Comparison of ENCODE assay signal across 25 mouse cellular contexts in genomic region chr13:24157560-24158011, GRCm38 (mm10).
A peak's percentile ranks its signal among the peaks of the same experiment; 100 is the strongest.
DNase-seq lines count a peak whose midpoint lies in the region; ATAC-seq lines count a peak whose summit lies in the region.
"Had no signal": no experiment of that assay in that cellular context is flagged by ENCODE, and none has a peak within 500 bp of the region (broad histone marks: within the 10 kb centered on the region; RNA-seq: fewer than 3 reads in every experiment).

No protein-coding gene starts in this region.

- no peak overlapping the region for H3K9ac ChIP-seq in forebrain, embryonic 14.5 days (ENCODE audit: low read length)
- H3K9ac ChIP-seq in midbrain, embryonic 11.5 days (ENCODE audit: low read length) = no peak overlapping the region
- H3K9ac ChIP-seq in midbrain, embryonic 16.5 days (ENCODE audit: low read depth, low read length) = no peak overlapping the region
- H3K9ac ChIP-seq: heart, embryonic 13.5 days had no signal

- no peak overlapping the region for H3K4me2 ChIP-seq in forebrain, embryonic 14.5 days (ENCODE audit: low read length)
- H3K4me2 ChIP-seq in midbrain, embryonic 11.5 days = no peak overlapping the region
- no peak overlapping the region for H3K4me2 ChIP-seq in midbrain, embryonic 16.5 days (ENCODE audit: low read length)
- H3K4me2 ChIP-seq: heart, embryonic 13.5 days had no signal

- no peak overlapping the region for H3K4me3 ChIP-seq in forebrain, embryonic 14.5 days (ENCODE audit: low read depth, low read length)
- H3K4me3 ChIP-seq in forebrain, embryonic 10.5 days = no peak overlapping the region
- no peak overlapping the region for H3K4me3 ChIP-seq in midbrain, embryonic 11.5 days (ENCODE audit: low read depth, low read length)
- no peak overlapping the region for H3K4me3 ChIP-seq in midbrain, embryonic 16.5 days (ENCODE audit: low read depth, low read length)
- H3K4me3 ChIP-seq: heart, embryonic 13.5 days; midbrain, embryonic 10.5 days had no signal

- peak; percentile 73 for DNase-seq in forebrain, embryonic 14.5 days (ENCODE audit: low spot score)
- no peak for DNase-seq in forebrain, embryonic 10.5 days (ENCODE audit: extremely low spot score, low spot score)
- DNase-seq in layer of hippocampus, postnatal 14 days (ENCODE audit: low spot score in 2 of 2) = peak; percentile 26 to 39
- no peak for DNase-seq in layer of hippocampus, adult 9-10 months (ENCODE audit: low spot score)
- DNase-seq in midbrain, embryonic 11.5 days (ENCODE audit: low spot score, missing footprints) = peak; percentile 59
- no peak for DNase-seq in B cell, adult 2 months
- DNase-seq in cerebellum, postnatal 14 days = no peak
- DNase-seq: adrenal gland, postnatal 14 days; cerebellum, adult 11 months; cerebellum, adult 9-11 months; gastrocnemius, postnatal 14 days; heart, adult 18-20 months; heart, postnatal 14 days; kidney, adult 9 months; kidney, postnatal 14 days; lung, adult 18-20 months; lung, postnatal 10 days; right cerebral cortex, postnatal 14 days had no signal

- H3K27me3 ChIP-seq in forebrain, embryonic 14.5 days (replicated peaks; ENCODE audit: control insufficient read depth, insufficient read depth, low read length) = no peaks in the 10 kb centered on the region
- H3K27me3 ChIP-seq in forebrain, embryonic 10.5 days (ENCODE audit: poor library complexity, severe bottlenecking) = no peaks in the 10 kb centered on the region
- no peaks in the 10 kb centered on the region for H3K27me3 ChIP-seq in midbrain, embryonic 11.5 days (ENCODE audit: control insufficient read depth, insufficient read depth, low read length)
- no peaks in the 10 kb centered on the region for H3K27me3 ChIP-seq in midbrain, embryonic 16.5 days (ENCODE audit: control insufficient read depth, insufficient read depth, low read depth, low read length)

- WGBS in forebrain, embryonic 14.5 days = 67% methylated on average over 10 of the region's 10 CpGs
- 89% methylated on average over 10 of the region's 10 CpGs for WGBS in forebrain, embryonic 10.5 days
- WGBS in midbrain, embryonic 11.5 days = 93% methylated on average over 10 of the region's 10 CpGs
- 89% methylated on average over 10 of the region's 10 CpGs for WGBS in midbrain, embryonic 16.5 days

- H3K4me1 ChIP-seq in forebrain, embryonic 14.5 days (ENCODE audit: control insufficient read depth, insufficient read depth, low read length) = 0 out of 2 replicates have a peak, but pooled peaks cover under 1% of the 10 kb centered on the region
- H3K4me1 ChIP-seq in forebrain, embryonic 10.5 days = peaks cover 13% of the 10 kb centered on the region
- H3K4me1 ChIP-seq in midbrain, embryonic 11.5 days (ENCODE audit: control insufficient read depth, insufficient read depth, low read length) = no peaks in the 10 kb centered on the region
- peaks cover 6% of the 10 kb centered on the region for H3K4me1 ChIP-seq in midbrain, embryonic 16.5 days (ENCODE audit: control insufficient read depth, insufficient read depth, low read length)

- no peaks in the 10 kb centered on the region for H3K36me3 ChIP-seq in forebrain, embryonic 14.5 days (ENCODE audit: control insufficient read depth, insufficient read depth, low read length)
- H3K36me3 ChIP-seq in forebrain, embryonic 10.5 days (replicated peaks) = no peaks in the 10 kb centered on the region
- no peaks in the 10 kb centered on the region for H3K36me3 ChIP-seq in midbrain, embryonic 11.5 days (ENCODE audit: control insufficient read depth, insufficient read depth, low read length)
- no peaks in the 10 kb centered on the region for H3K36me3 ChIP-seq in midbrain, embryonic 16.5 days (ENCODE audit: control insufficient read depth, insufficient read depth, low read length)
- H3K36me3 ChIP-seq: heart, embryonic 13.5 days; midbrain, embryonic 10.5 days had no signal

- no peaks in the 10 kb centered on the region for H3K9me3 ChIP-seq in forebrain, embryonic 14.5 days (replicated peaks; ENCODE audit: control insufficient read depth, low read length)
- no peaks in the 10 kb centered on the region for H3K9me3 ChIP-seq in forebrain, embryonic 10.5 days
- H3K9me3 ChIP-seq in midbrain, embryonic 11.5 days (ENCODE audit: control insufficient read depth, low read length) = no peaks in the 10 kb centered on the region
- H3K9me3 ChIP-seq in midbrain, embryonic 16.5 days (replicated peaks; ENCODE audit: control insufficient read depth, low read length, poor library complexity, severe bottlenecking) = no peaks in the 10 kb centered on the region
- H3K9me3 ChIP-seq: midbrain, embryonic 10.5 days had no signal

- ATAC-seq in forebrain, embryonic 14.5 days = peak; percentile 88; the same call in 1 of the 2 replicates
- no peak for ATAC-seq in midbrain, embryonic 11.5 days (ENCODE audit: low FRiP score)
- ATAC-seq in midbrain, embryonic 16.5 days = no peak
- ATAC-seq: CD4-positive, CD25-positive, alpha-beta regulatory T cell, adult 4 months; hindbrain, postnatal 0 days; intestine, embryonic 16.5 days had no signal

- no peak overlapping the region for H3K27ac ChIP-seq in forebrain, embryonic 14.5 days (ENCODE audit: low read depth, low read length)
- H3K27ac ChIP-seq in forebrain, embryonic 10.5 days = no peak overlapping the region
- no peak overlapping the region for H3K27ac ChIP-seq in midbrain, embryonic 11.5 days (ENCODE audit: low read depth, low read length)
- no peak overlapping the region for H3K27ac ChIP-seq in midbrain, embryonic 16.5 days (ENCODE audit: low read length)
- H3K27ac ChIP-seq: heart, embryonic 13.5 days; hindbrain, postnatal 0 days; midbrain, embryonic 10.5 days; stomach, postnatal 0 days had no signal

Comparison
In these comparisons a context has a peak if more than half of its experiments do, and no peak if none do; other contexts are left out.
1. DNase-seq: peak in forebrain, embryonic 14.5 days (single experiment), layer of hippocampus, postnatal 14 days (2 of 2) and midbrain, embryonic 11.5 days (single experiment); none in forebrain, embryonic 10.5 days (single experiment), layer of hippocampus, adult 9-10 months (single experiment), B cell, adult 2 months (0 of 2) and cerebellum, postnatal 14 days (0 of 2).